Mouse (Mus musculus) embryo, embryonic 10 days (tissue): ENCODE results near the gene Slc25a23.
"Not testable (repeated sequence)": the region's sequence is repeated elsewhere in the genome, so short reads cannot be mapped to it uniquely, and the experiment has no call there.

Experiments used
- DNase-seq: peaks from one replicate; pipeline ENCODE4 v3.0.0-alpha.2; 2015; ENCODE audit warnings: low spot score

The Slc25a23 gene

GRCm38 (mm10) chr17:57070699-57071098 is 11.0 kb upstream of the Slc25a23 start:
- peak; percentile 77 for DNase-seq

GRCm38 (mm10) chr17:57070272-57070671 is 10.6 kb upstream of the Slc25a23 start:
- no peak for DNase-seq

GRCm38 (mm10) chr17:57066908-57067307 is 7.2 kb upstream of the Slc25a23 start:
- DNase-seq, result no peak

- DNase-seq, result no peak
These were observed 3.4 kb upstream of the Slc25a23 start for GRCm38 (mm10) chr17:57063031-57063430.

GRCm38 (mm10) chr17:57062548-57062947 is 2.9 kb upstream of the Slc25a23 start:
- DNase-seq, result no peak

GRCm38 (mm10) chr17:57062011-57062521 is 2.4 kb upstream of the Slc25a23 start:
- DNase-seq, result peak; percentile 27

GRCm38 (mm10) chr17:57061069-57061468 is 1.4 kb upstream of the Slc25a23 start:
- no peak for DNase-seq

- peak; percentile 96 for DNase-seq
These were observed 653 bp upstream of the Slc25a23 start for GRCm38 (mm10) chr17:57060231-57060801.

GRCm38 (mm10) chr17:57058891-57059485 is 675 bp downstream of the Slc25a23 start, which contains the start of gene Crb3:
TSS of gene Crb3 (plus strand) at chr17:57059105.
- no peak for DNase-seq

GRCm38 (mm10) chr17:57056246-57056645 is 3.4 kb downstream of the Slc25a23 start:
- DNase-seq, result no peak

GRCm38 (mm10) chr17:57051679-57052078 is 8.0 kb downstream of the Slc25a23 start:
- not testable (repeated sequence) for DNase-seq

GRCm38 (mm10) chr17:57048816-57049215 is 10.8 kb downstream of the Slc25a23 start:
- DNase-seq, result no peak

- DNase-seq, result peak; percentile 29
These were observed 12.3 kb downstream of the Slc25a23 start for GRCm38 (mm10) chr17:57047406-57047805.

- DNase-seq, result no peak
These were observed 18.1 kb downstream of the Slc25a23 start, which contains the start of gene Slc25a41 for GRCm38 (mm10) chr17:57041554-57041953. TSS of gene Slc25a41 (minus strand) at chr17:57041654.

GRCm38 (mm10) chr17:57038978-57039377 is 20.7 kb downstream of the Slc25a23 start:
- no peak for DNase-seq

GRCm38 (mm10) chr17:57032854-57033253 is 26.8 kb downstream of the Slc25a23 start:
- DNase-seq, result no peak

GRCm38 (mm10) chr17:57031661-57032420 is 27.8 kb downstream of the Slc25a23 start:
- DNase-seq, result peak; percentile 100

GRCm38 (mm10) chr17:57030931-57031660 is 28.6 kb downstream of the Slc25a23 start, which contains the start of gene Khsrp:
TSS of gene Khsrp (minus strand) at chr17:57031522.
- DNase-seq, result peak; percentile 58

GRCm38 (mm10) chr17:57029691-57030090 is 30.0 kb downstream of the Slc25a23 start:
- peak; percentile 20 for DNase-seq

GRCm38 (mm10) chr17:57027471-57027870 is 32.2 kb downstream of the Slc25a23 start:
- DNase-seq, result no peak

GRCm38 (mm10) chr17:57020960-57021359 is 38.7 kb downstream of the Slc25a23 start:
- DNase-seq, result no peak

- no peak for DNase-seq
These were observed 40.0 kb downstream of the Slc25a23 start for GRCm38 (mm10) chr17:57019693-57020092.
